Mouse (Mus musculus) CH12.LX (cell line): ENCODE results near the gene Dus3l. TPM values are rescaled to one million over a fixed set of nuclear protein-coding genes. Genes with fewer than 3 reads are reported as not detected.

Experiments used
- DNase-seq: peaks from one replicate; pipeline ENCODE4 v3.0.0-alpha.2; 2013; ENCODE audit errors: extremely low read depth
- H3K27ac ChIP-seq: 2 replicates; pipeline ENCODE4 v1.5.1; 2012; ENCODE audit warnings: low read depth, mild to moderate bottlenecking, control low read depth, moderate library complexity; ENCODE audit not compliant: insufficient read depth
- H3K27me3 ChIP-seq: replicated peaks from 2 replicates; pipeline ENCODE3; 2012; ENCODE audit warnings: inconsistent platforms
- H3K36me3 ChIP-seq, 2 experiments: replicated peaks in 1 of 2; 2 replicates each; pipeline versions ENCODE3 to v1.6.1; 2012; ENCODE audit warnings: inconsistent platforms in 1 of 2, low read length in 1 of 2, mild to moderate bottlenecking in 1 of 2, mixed read lengths in 1 of 2, moderate library complexity in 1 of 2; ENCODE audit not compliant: control insufficient read depth in 1 of 2, insufficient read depth in 1 of 2
- H3K4me1 ChIP-seq, 2 experiments: 2 replicates each; pipeline ENCODE4 v1.6.1; 2012; ENCODE audit warnings: inconsistent platforms in 1 of 2, moderate library complexity in 1 of 2; ENCODE audit not compliant: insufficient read depth in 2 of 2, control insufficient read depth in 1 of 2
- H3K4me2 ChIP-seq: 2 replicates; pipeline ENCODE4 v1.6.1; 2012; ENCODE audit warnings: low read depth, mild to moderate bottlenecking, control low read depth; ENCODE audit not compliant: poor library complexity, insufficient read depth, severe bottlenecking
- H3K4me3 ChIP-seq, 3 experiments: fragments of 150-350 bp in 1 of 3; sonication (generic) in 1 of 3; replicated peaks in 1 of 3; 2 replicates each; pipeline versions ENCODE3 to v1.5.1; 2011 to 2012; ENCODE audit warnings: low read depth in 2 of 3, low read length in 2 of 3, mild to moderate bottlenecking in 2 of 3, moderate library complexity in 2 of 3, control low read depth in 1 of 3, improper control_type of control experiment in 1 of 3, inconsistent platforms in 1 of 3, mixed read lengths in 1 of 3; ENCODE audit not compliant: poor library complexity in 1 of 3
- H3K79me2 ChIP-seq: replicated peaks from 2 replicates; pipeline ENCODE4 v1.6.1; 2012; ENCODE audit warnings: mild to moderate bottlenecking, moderate library complexity; ENCODE audit not compliant: control insufficient read depth, poor library complexity, insufficient read depth, severe bottlenecking; ENCODE audit errors: extremely low read depth
- H3K9ac ChIP-seq: 2 replicates; pipeline ENCODE4 v1.6.1; 2012; ENCODE audit warnings: low read depth, mild to moderate bottlenecking, control low read depth, moderate library complexity; ENCODE audit not compliant: insufficient read depth
- H3K9me3 ChIP-seq: replicated peaks from 2 replicates; pipeline ENCODE3; 2012; ENCODE audit warnings: low read length, inconsistent platforms, mixed read lengths
- BHLHE40 ChIP-seq: IDR thresholded peaks from 2 replicates; pipeline ENCODE4 v1.6.1; 2011; ENCODE audit warnings: mild to moderate bottlenecking, low read depth, low read length, improper control_type of control experiment
- CHD2 ChIP-seq: IDR thresholded peaks from 2 replicates; pipeline ENCODE4 v1.6.1; 2011; ENCODE audit warnings: low read length, improper control_type of control experiment
- ETS1 ChIP-seq: conservative IDR thresholded peaks from 2 replicates; pipeline ENCODE4 v1.6.1; 2012; ENCODE audit warnings: low read depth, mild to moderate bottlenecking, inconsistent platforms, low read length, improper control_type of control experiment, moderate library complexity
- IRF4 ChIP-seq: IDR thresholded peaks from 2 replicates; pipeline ENCODE4 v1.6.1; 2014; ENCODE audit warnings: low read depth, mild to moderate bottlenecking, inconsistent platforms, low read length, improper control_type of control experiment
- KAT2A ChIP-seq: IDR thresholded peaks from 2 replicates; pipeline ENCODE4 v1.6.1; 2012; ENCODE audit warnings: low read length, improper control_type of control experiment, inconsistent platforms; ENCODE audit not compliant: insufficient replicate concordance
- MAX ChIP-seq: IDR thresholded peaks from 2 replicates; pipeline ENCODE4 v1.6.1; 2011; ENCODE audit warnings: low read length, improper control_type of control experiment
- MAZ ChIP-seq: IDR thresholded peaks from 2 replicates; pipeline ENCODE4 v1.6.1; 2012; ENCODE audit warnings: low read depth, mild to moderate bottlenecking, inconsistent platforms, low read length, improper control_type of control experiment, moderate library complexity
- MXI1 ChIP-seq: IDR thresholded peaks from 2 replicates; pipeline ENCODE4 v1.6.1; 2011; ENCODE audit warnings: mild to moderate bottlenecking, low read depth, low read length, improper control_type of control experiment
- MYC ChIP-seq: IDR thresholded peaks from 2 replicates; pipeline ENCODE4 v1.6.1; 2011; ENCODE audit warnings: low read depth, mild to moderate bottlenecking, improper control_type of control experiment, low read length
- NELFE ChIP-seq: IDR thresholded peaks from 2 replicates; pipeline ENCODE4 v1.6.1; 2011; ENCODE audit warnings: low read depth, low read length, improper control_type of control experiment
- NRF1 ChIP-seq: IDR thresholded peaks from 2 replicates; pipeline ENCODE4 v1.6.1; 2014; ENCODE audit warnings: low read depth, mild to moderate bottlenecking, inconsistent platforms, low read length, improper control_type of control experiment, moderate library complexity
- POLR2AphosphoS2 ChIP-seq: IDR thresholded peaks from 2 replicates; pipeline ENCODE4 v1.6.1; 2011; ENCODE audit warnings: low read depth, low read length, improper control_type of control experiment
- RCOR1 ChIP-seq: conservative IDR thresholded peaks from 2 replicates; pipeline ENCODE4 v1.6.1; 2012; ENCODE audit warnings: low read depth, mild to moderate bottlenecking, inconsistent platforms, low read length, improper control_type of control experiment
- USF2 ChIP-seq: conservative IDR thresholded peaks from 2 replicates; pipeline ENCODE4 v1.6.1; 2011; ENCODE audit warnings: low read depth, low read length, improper control_type of control experiment
- ZKSCAN1 ChIP-seq: IDR thresholded peaks from 2 replicates; pipeline ENCODE4 v1.6.1; 2012; ENCODE audit warnings: low read depth, inconsistent platforms, low read length, improper control_type of control experiment, borderline replicate concordance
- ZMIZ1 ChIP-seq: IDR thresholded peaks from 2 replicates; pipeline ENCODE4 v1.6.1; 2012; ENCODE audit warnings: low read depth, mild to moderate bottlenecking, inconsistent platforms, low read length, improper control_type of control experiment
- dilution Hi-C: fragments of 300-500 bp; cut with MboI; formaldehyde crosslinking; loops from 2 replicates; pipeline ENCODE4 v1.14.3; 2020; ENCODE audit warnings: low sequenced_read_pairs; ENCODE audit not compliant: extremely low pct_unique_long_range_greater_than_20kb, extremely low pct_ligation_motif_present
- in situ Hi-C: fragments of 300-500 bp; cut with MboI; formaldehyde crosslinking; loops from 3 replicates; pipeline ENCODE4 v1.14.3; 2019; ENCODE audit warnings: low sequenced_read_pairs, low pct_ligation_motif_present, low pct_unique_long_range_greater_than_20kb, mixed read lengths
- polyA plus RNA-seq: library from polyadenylated mRNA; unstranded; fragments of >175 nt; gene quantifications from 2 replicates; pipeline ENCODE4 v1.2.1, GENCODE M21; 2012; ENCODE audit warnings: low read depth; ENCODE audit not compliant: insufficient read length
- total RNA-seq, 2 experiments: library from RNA; depleted of rRNA; stranded (reverse); fragments of 300-350 nt in 1 of 2; fragments of >200 nt in 1 of 2; gene quantifications; 2 replicates each; pipeline ENCODE4 v1.2.3; 2012 to 2014

Dus3l gene
- total and polyA plus RNA-seq, 3 experiments, result 35.8 to 57.5 (median 54.3) TPM

DNA sequence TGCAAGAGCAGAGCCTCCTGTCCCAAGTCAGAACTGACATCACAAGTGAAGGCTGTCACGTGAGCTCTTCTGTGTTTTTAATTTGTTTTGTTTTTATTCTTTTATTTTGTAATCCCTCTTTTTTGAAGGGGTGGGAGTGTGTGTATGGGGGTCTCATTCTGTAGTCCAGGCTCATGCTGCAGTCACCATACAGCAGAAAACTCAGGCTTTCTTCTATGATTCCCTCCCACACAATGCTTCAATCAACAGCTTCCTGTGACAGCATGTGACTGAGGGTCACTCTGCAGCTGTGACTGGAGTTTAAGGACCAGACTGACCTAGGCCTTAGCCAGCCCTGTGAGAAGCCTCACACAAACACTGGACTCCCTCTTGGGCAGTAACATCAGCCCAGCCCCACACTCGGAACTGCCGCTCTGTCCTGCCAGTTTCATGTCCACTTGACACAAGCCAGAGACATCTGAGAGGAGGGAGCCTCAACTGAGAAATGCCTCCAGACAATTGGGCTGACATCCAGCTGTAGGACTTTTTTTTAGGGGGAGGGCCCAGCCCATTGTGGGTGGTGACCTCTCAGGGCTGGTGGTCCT, 14.3 kb downstream of the Dus3l start:
- Histone ChIP-seq H3K27ac (no peak overlapping the region), H3K36me3 (peaks cover 0 to 3% of the 10 kb centered on the region in 2 experiments), H3K9me3 (peaks cover 9% of the 10 kb centered on the region), H3K9ac (no peak overlapping the region), H3K79me2 (no peaks in the 10 kb centered on the region), H3K4me3 (no peak overlapping the region), H3K4me1 (no peaks in the 10 kb centered on the region), H3K27me3 (peaks cover 21% of the 10 kb centered on the region), H3K4me2 (no peak overlapping the region)
- TF ChIP-seq RCOR1, result no peak
- no peak for TF ChIP-seq IRF4
- no peak for TF ChIP-seq MXI1
- TF ChIP-seq ZMIZ1, result no peak
- DNase-seq, result no peak
- in situ Hi-C loops, result no loop called here
- dilution Hi-C loops, result no loop called here

DNA sequence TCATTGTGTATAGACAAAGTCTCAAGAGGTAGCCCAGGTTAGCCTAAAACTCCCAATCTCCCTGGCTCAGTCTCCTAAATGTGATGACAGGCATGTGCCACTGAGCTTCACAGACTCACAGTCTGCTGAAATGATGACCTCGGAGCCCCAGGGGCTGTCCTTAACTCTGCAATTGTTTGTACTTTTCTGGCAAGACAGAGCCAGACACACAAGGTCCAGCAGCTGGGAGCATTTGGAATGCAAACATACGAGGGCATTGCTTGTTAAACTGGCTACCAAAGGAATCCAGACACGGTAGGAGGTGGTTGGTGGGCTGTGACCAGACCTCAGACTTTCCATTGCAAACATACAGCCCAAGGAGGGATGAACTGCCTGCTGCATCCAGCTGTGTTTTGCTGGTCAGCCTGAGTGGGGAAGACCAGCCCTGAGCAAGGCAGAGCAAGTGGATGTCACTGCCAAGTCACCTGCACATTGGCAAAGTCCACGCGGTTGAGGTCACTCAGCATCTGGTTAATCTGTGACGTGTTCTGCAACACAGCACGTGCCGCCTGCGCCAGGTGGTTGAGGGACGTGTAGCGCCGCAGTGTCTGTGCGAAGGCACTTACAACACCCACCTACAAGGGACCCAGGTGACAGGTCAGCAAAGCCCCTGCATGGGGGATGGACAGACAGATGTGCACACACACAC, 15.9 kb downstream of the Dus3l start:
- Histone ChIP-seq H3K79me2 (no peaks in the 10 kb centered on the region), H3K9me3 (peaks cover 9% of the 10 kb centered on the region), H3K27me3 (peaks cover 27% of the 10 kb centered on the region), H3K4me2 (no peak overlapping the region), H3K4me3 (no peak overlapping the region)
- dilution Hi-C loops, result no loop called here
- no peak for DNase-seq
- no peak for TF ChIP-seq MYC
- TF ChIP-seq NELFE, result no peak
- TF ChIP-seq NRF1, result no peak
- TF ChIP-seq RCOR1, result no peak
- TF ChIP-seq BHLHE40, result no peak
- TF ChIP-seq POLR2AphosphoS2, result no peak
- TF ChIP-seq, all 38 proteins: peak for 0
- Histone ChIP-seq H3K27ac (no peak overlapping the region), H3K9ac (no peak overlapping the region), H3K36me3 (no peaks in the 10 kb centered on the region), H3K4me1 (no peaks in the 10 kb centered on the region)
- in situ Hi-C loops, result no loop called here

- no peaks in the 10 kb centered on the region for H3K36me3 ChIP-seq
- dilution Hi-C loops (no loop called here), in situ Hi-C loops (no loop called here)
- no peak for DNase-seq
- H3K4me3 ChIP-seq, result no peak overlapping the region
- peaks cover 74% of the 10 kb centered on the region for H3K27me3 ChIP-seq
- no peaks in the 10 kb centered on the region for H3K9me3 ChIP-seq
- H3K9ac ChIP-seq, result no peak overlapping the region
- no peaks in the 10 kb centered on the region for H3K79me2 ChIP-seq
- TF ChIP-seq CHD2, result no peak
- no peak for TF ChIP-seq MAZ
- TF ChIP-seq ETS1, result no peak
- TF ChIP-seq MAX, result no peak
- no peak for TF ChIP-seq BHLHE40
- TF ChIP-seq KAT2A, result no peak
- no peak for TF ChIP-seq USF2
- TF ChIP-seq IRF4, result no peak
- no peak for TF ChIP-seq NRF1
- no peak for TF ChIP-seq ZKSCAN1
- H3K27ac ChIP-seq, result no peak overlapping the region
- no peaks in the 10 kb centered on the region for H3K4me1 ChIP-seq
- no peak overlapping the region for H3K4me2 ChIP-seq
Observed at GRCm38 (mm10) chr17:56788886-56789285, 24.3 kb downstream of the Dus3l start.
